Mouse (Mus musculus) forebrain, postnatal 0 days (tissue): ENCODE measurements at regions not wholly inside any gene's neighbourhood (a gene's known extent, or its start where the extent isn't known, plus 50 kb on each side); places are given as distances from the start of the nearest gene placed in this dataset.

Experiments
- ATAC-seq: fragments of 200-750 bp; cut with Nextera tagmentation; 2 replicates; pipeline ENCODE4 v1.8.0; 2017; ENCODE audit warnings: mild to moderate bottlenecking, moderate library complexity
- DNase-seq: peaks from one replicate; pipeline ENCODE4 v3.0.0-alpha.2; 2015
- H3K27ac ChIP-seq: fragments of 300-500 bp; sonication (generic); 2 replicates; pipeline ENCODE4 v1.5.1; 2014; ENCODE audit warnings: low read depth, mild to moderate bottlenecking, antibody characterized with exemption, low read length, moderate library complexity, mixed read lengths
- H3K27me3 ChIP-seq: fragments of 300-500 bp; sonication (generic); 2 replicates; pipeline ENCODE4 v1.6.1; 2014; ENCODE audit warnings: mild to moderate bottlenecking, low read length, mixed read lengths; ENCODE audit not compliant: insufficient read depth
- H3K36me3 ChIP-seq: fragments of 300-500 bp; sonication (generic); 2 replicates; pipeline ENCODE4 v1.6.1; 2014; ENCODE audit warnings: mild to moderate bottlenecking, moderate library complexity; ENCODE audit not compliant: insufficient read depth
- H3K4me1 ChIP-seq: fragments of 300-500 bp; sonication (generic); 2 replicates; pipeline ENCODE4 v1.6.1; 2014; ENCODE audit warnings: antibody characterized with exemption; ENCODE audit not compliant: insufficient read depth
- H3K4me2 ChIP-seq: fragments of 300-500 bp; sonication (generic); 2 replicates; pipeline ENCODE4 v1.6.1; 2014; ENCODE audit warnings: low read depth, mild to moderate bottlenecking, moderate library complexity
- H3K4me3 ChIP-seq: fragments of 300-500 bp; sonication (generic); 2 replicates; pipeline ENCODE4 v1.5.1; 2014; ENCODE audit warnings: low read depth, low read length, mixed read lengths
- H3K9ac ChIP-seq: fragments of 300-500 bp; sonication (generic); 2 replicates; pipeline ENCODE4 v1.6.1; 2014; ENCODE audit warnings: mild to moderate bottlenecking
- H3K9me3 ChIP-seq: fragments of 300-500 bp; sonication (generic); 2 replicates; pipeline ENCODE4 v1.6.1; 2016; ENCODE audit warnings: low read length
- CTCF ChIP-seq: sonication (generic); IDR thresholded peaks from 2 replicates; pipeline ENCODE4 v1.5.1; 2016; ENCODE audit warnings: antibody characterized with exemption, control low read depth, low read depth
- WGBS: fragments of 180-500 bp; shearing (Covaris S2); extraction: QIAGEN DNeasy Blood & Tissue Kit; methylation state at CpG from one replicate; pipeline ENCODE4 v1.1.7; 2014; 5-methylcytosine and 5-hydroxymethylcytosine counted together

GRCm38 (mm10) chr2:161387054-161387453, 278.2 kb upstream of the Chd6 start:
- Histone ChIP-seq H3K27ac (no peak overlapping the region), H3K4me3 (no peak overlapping the region), H3K27me3 (no peaks in the 10 kb centered on the region), H3K9ac (no peak overlapping the region), H3K36me3 (no peaks in the 10 kb centered on the region), H3K9me3 (no peaks in the 10 kb centered on the region), H3K4me2 (no peak overlapping the region), H3K4me1 (0 out of 2 replicates have a peak, but pooled peaks cover 4% of the 10 kb centered on the region)
- ATAC-seq: no peak
- no peak for DNase-seq
- 47% methylated on average over 6 of the region's 6 CpGs for WGBS
- TF ChIP-seq CTCF: no peak

- H3K4me2 ChIP-seq: no peak overlapping the region
Observed at GRCm38 (mm10) chr2:161382411-161382810, 273.5 kb upstream of the Chd6 start.

GRCm38 (mm10) chr2:161378313-161378712, 269.4 kb upstream of the Chd6 start:
- WGBS: 91% methylated on average over 4 of the region's 4 CpGs
- Histone ChIP-seq H3K9me3 (no peaks in the 10 kb centered on the region), H3K4me3 (no peak overlapping the region), H3K9ac (no peak overlapping the region), H3K27me3 (no peaks in the 10 kb centered on the region), H3K4me1 (no peaks in the 10 kb centered on the region), H3K4me2 (no peak overlapping the region), H3K27ac (no peak overlapping the region), H3K36me3 (no peaks in the 10 kb centered on the region)
- TF ChIP-seq CTCF: no peak
- DNase-seq (no peak), ATAC-seq (no peak)

More at GRCm38 (mm10) chr2:161382411-161382810, 273.5 kb upstream of the Chd6 start:
- no peak overlapping the region for H3K4me3 ChIP-seq
- ATAC-seq: no peak
- H3K9me3 ChIP-seq: no peaks in the 10 kb centered on the region
- 70% methylated on average over 3 of the region's 3 CpGs for WGBS
- H3K27me3 ChIP-seq: no peaks in the 10 kb centered on the region
- H3K4me1 ChIP-seq: no peaks in the 10 kb centered on the region
- H3K36me3 ChIP-seq: no peaks in the 10 kb centered on the region
- no peak overlapping the region for H3K27ac ChIP-seq
- no peak overlapping the region for H3K9ac ChIP-seq
- TF ChIP-seq CTCF: no peak
- no peak for DNase-seq

GRCm38 (mm10) chr2:161362325-161362724, 253.4 kb upstream of the Chd6 start:
- H3K27me3 ChIP-seq: no peaks in the 10 kb centered on the region
- H3K4me3 ChIP-seq: no peak overlapping the region
- no peaks in the 10 kb centered on the region for H3K36me3 ChIP-seq
- no peak for TF ChIP-seq CTCF
- H3K4me1 ChIP-seq: no peaks in the 10 kb centered on the region
- no peak overlapping the region for H3K4me2 ChIP-seq
- H3K9ac ChIP-seq: no peak overlapping the region
- DNase-seq (peak; percentile 69), ATAC-seq (no peak; the same call in 1 of the 2 replicates)
- H3K9me3 ChIP-seq: no peaks in the 10 kb centered on the region
- 54% methylated on average over 3 of the region's 3 CpGs for WGBS
- H3K27ac ChIP-seq: no peak overlapping the region

- Histone ChIP-seq H3K4me1 (no peaks in the 10 kb centered on the region), H3K36me3 (no peaks in the 10 kb centered on the region), H3K9me3 (no peaks in the 10 kb centered on the region), H3K27me3 (no peaks in the 10 kb centered on the region), H3K4me3 (no peak overlapping the region), H3K4me2 (no peak overlapping the region), H3K27ac (no peak overlapping the region), H3K9ac (no peak overlapping the region)
- DNase-seq (peak; percentile 43), ATAC-seq (peak; percentile 74)
- WGBS: 12% methylated on average over 4 of the region's 4 CpGs
- no peak for TF ChIP-seq CTCF
Observed at GRCm38 (mm10) chr2:161349110-161349509, 240.2 kb upstream of the Chd6 start.

GRCm38 (mm10) chr2:161344018-161344417, 235.1 kb upstream of the Chd6 start:
- Histone ChIP-seq H3K9me3 (no peaks in the 10 kb centered on the region), H3K4me3 (no peak overlapping the region), H3K4me1 (peaks cover 21% of the 10 kb centered on the region), H3K4me2 (no peak overlapping the region), H3K36me3 (no peaks in the 10 kb centered on the region), H3K27me3 (no peaks in the 10 kb centered on the region), H3K27ac (no peak overlapping the region), H3K9ac (no peak overlapping the region)
- ATAC-seq (no peak), DNase-seq (no peak)
- WGBS: 54% methylated on average over 2 of the region's 2 CpGs
- no peak for TF ChIP-seq CTCF

- ATAC-seq: no peak
- Histone ChIP-seq H3K36me3 (no peaks in the 10 kb centered on the region), H3K9ac (no peak overlapping the region), H3K27me3 (no peaks in the 10 kb centered on the region), H3K9me3 (no peaks in the 10 kb centered on the region), H3K4me2 (no peak overlapping the region), H3K27ac (no peak overlapping the region), H3K4me1 (peaks cover 21% of the 10 kb centered on the region), H3K4me3 (no peak overlapping the region)
- TF ChIP-seq CTCF: no peak
- no peak for DNase-seq
- 90% methylated on average over 2 of the region's 2 CpGs for WGBS
Observed at GRCm38 (mm10) chr2:161342648-161343047, 233.8 kb upstream of the Chd6 start.
